In genomic region chr7:142474799-142475198, GRCm38 (mm10) we compare ENCODE assay signal across 10 mouse cellular contexts. TPM values are rescaled to one million over a fixed set of nuclear protein-coding genes. Genes with fewer than 3 reads are reported as not detected.
DNase-seq lines count a peak whose midpoint lies in the region; ATAC-seq and TF ChIP-seq lines count a peak whose summit lies in the region.
"Had no signal": no experiment of that assay in that cellular context is flagged by ENCODE, and none has a peak within 500 bp of the region (broad histone marks: within the 10 kb centered on the region; RNA-seq: fewer than 3 reads in every experiment).

No protein-coding gene starts in this region.

- no peaks in the 10 kb centered on the region for H3K36me3 ChIP-seq in kidney, embryonic 16.5 days (ENCODE audit: insufficient read depth, low read length)
- no peaks in the 10 kb centered on the region for H3K36me3 ChIP-seq in small intestine, adult 2 months (ENCODE audit: control insufficient read depth, insufficient read depth, low read length)

- no peak for DNase-seq in kidney, adult 9 months
- DNase-seq in gastrocnemius, postnatal 10 days: peak; percentile 41
- DNase-seq in heart, postnatal 4 days: peak; percentile 67
- no peak for DNase-seq in liver
- no peak for DNase-seq in spleen, postnatal 14 days (ENCODE audit: low spot score in 2 of 2)
- DNase-seq in adrenal gland, adult (ENCODE audit: inconsistent age in 2 of 2, low spot score in 1 of 2): no peak

- no peaks in the 10 kb centered on the region for H3K27me3 ChIP-seq in kidney, embryonic 16.5 days (ENCODE audit: insufficient read depth, low read length)
- no peaks in the 10 kb centered on the region for H3K27me3 ChIP-seq in small intestine, adult 2 months (ENCODE audit: control insufficient read depth, insufficient read depth, low read length)

- peak overlapping the region; percentile 59; the same call in 1 of the 2 replicates for H3K27ac ChIP-seq in kidney, embryonic 16.5 days (ENCODE audit: low read length)
- peak overlapping the region; percentile 62 for H3K27ac ChIP-seq in small intestine, adult 2 months (ENCODE audit: insufficient read depth, low read depth, low read length)

- no peak for TF ChIP-seq CTCF in small intestine, adult 2 months (IDR thresholded peaks at IDR 0.05; ENCODE audit: extremely low read depth, insufficient read length, insufficient replicate concordance, low read depth, low read length)

- H3K9ac ChIP-seq in kidney, embryonic 16.5 days (replicated peaks; ENCODE audit: low read length): peak overlapping the region; percentile 59

- peaks cover 65% of the 10 kb centered on the region for H3K4me1 ChIP-seq in kidney, embryonic 16.5 days (ENCODE audit: insufficient read depth, low read length)
- H3K4me1 ChIP-seq in small intestine, adult 2 months (ENCODE audit: control insufficient read depth, insufficient read depth, insufficient read length, low read length): no peaks in the 10 kb centered on the region; the same call in 1 of the 2 replicates

- H3K4me2 ChIP-seq in kidney, embryonic 16.5 days (replicated peaks; ENCODE audit: low read depth, low read length): peak overlapping the region; percentile 54

- ATAC-seq in kidney, embryonic 16.5 days (ENCODE audit: low FRiP score, low TSS enrichment): no peak

- TF ChIP-seq POLR2A in small intestine, adult 2 months (IDR thresholded peaks at IDR 0.05; ENCODE audit: low read depth, low read length): no peak

- H3K9me3 ChIP-seq in kidney, embryonic 16.5 days (ENCODE audit: low read length): no peaks in the 10 kb centered on the region

- H3K4me3 ChIP-seq in kidney, embryonic 16.5 days (ENCODE audit: low read length): peak overlapping the region; percentile 43
- peak overlapping the region; percentile 57 for H3K4me3 ChIP-seq in small intestine, adult 2 months (ENCODE audit: low read depth, low read length)

- WGBS in kidney, embryonic 16.5 days: 54% methylated on average over 14 of the region's 14 CpGs
- WGBS in small intestine, adult 2 months: 46% methylated on average over 14 of the region's 14 CpGs

RNA-seq across cellular contexts. Expression of gene Lsp1, which starts 14.2 kb away (rescaled TPM):
- polyA plus RNA-seq in kidney, embryonic 16.5 days (2015; fragmentation: Nextera tagmentation; extraction: Ambion mirVana): 141 and 156 TPM in 2 replicates
- 10 to 100 TPM; 14.4 to 24.4 TPM for total RNA-seq in gastrocnemius, postnatal 10 days (2021)
- total RNA-seq in heart, postnatal 4 days (2021): 100 to 1,000 TPM in 1 of 2 experiments, 10 to 100 TPM in 1; 93.3 to 108 TPM
- 29.4 and 48.0 TPM in 2 replicates for polyA plus RNA-seq in small intestine, adult 2 months (2012; rRNA removed)

RNA-seq across cellular contexts. Expression of gene Tnnt3, which starts 23.8 kb away (rescaled TPM):
- polyA plus RNA-seq in kidney, embryonic 16.5 days (2015; fragmentation: Nextera tagmentation; extraction: Ambion mirVana): 14.2 and 17.2 TPM in 2 replicates
- over 10,000 TPM; 17,146 to 18,824 TPM for total RNA-seq in gastrocnemius, postnatal 10 days (2021)
- 10 to 100 TPM in 1 of 2 experiments, under 1 TPM in 1; 0.98 to 10.9 TPM for total RNA-seq in heart, postnatal 4 days (2021)
- polyA plus RNA-seq in small intestine, adult 2 months (2012; rRNA removed): 0.10 TPM in 1 of 2 replicates, not detected in the other
- total RNA-seq: left cerebral cortex, postnatal 36 days had no signal

RNA-seq across cellular contexts. Expression of gene Tnni2, which starts 33.2 kb away (rescaled TPM):
- 11.9 and 12.0 TPM in 2 replicates for polyA plus RNA-seq in kidney, embryonic 16.5 days (2015; fragmentation: Nextera tagmentation; extraction: Ambion mirVana)
- over 10,000 TPM; 11,296 to 12,937 TPM for total RNA-seq in gastrocnemius, postnatal 10 days (2021)
- total RNA-seq in heart, postnatal 4 days (2021): 10 to 100 TPM in 1 of 2 experiments, 1 to 10 TPM in 1; 6.6 to 16.4 TPM
- polyA plus RNA-seq in small intestine, adult 2 months (2012; rRNA removed): 0.35 and 2.9 TPM in 2 replicates

RNA-seq across cellular contexts. Expression of gene Syt8, which starts 40.1 kb away (rescaled TPM):
- polyA plus RNA-seq in kidney, embryonic 16.5 days (2015; fragmentation: Nextera tagmentation; extraction: Ambion mirVana): 2.3 and 4.0 TPM in 2 replicates
- total RNA-seq in gastrocnemius, postnatal 10 days (2021): under 1 TPM in 1 of 2 experiments, not detected in 1; 0.36 TPM
- total RNA-seq in heart, postnatal 4 days (2021): not detected
- polyA plus RNA-seq in small intestine, adult 2 months (2012; rRNA removed): 1.4 and 66.8 TPM in 2 replicates
- total RNA-seq: left cerebral cortex, postnatal 36 days had no signal
- polyA plus RNA-seq: frontal cortex, adult 2 months had no signal

RNA-seq across cellular contexts. Expression of gene Mrpl23, which starts 57.7 kb away (rescaled TPM):
- polyA plus RNA-seq in kidney, embryonic 16.5 days (2015; fragmentation: Nextera tagmentation; extraction: Ambion mirVana): 24.4 and 24.6 TPM in 2 replicates
- 1 to 10 TPM; 6.4 to 7.2 TPM for total RNA-seq in gastrocnemius, postnatal 10 days (2021)
- 1 to 10 TPM; 3.7 to 6.4 TPM for total RNA-seq in heart, postnatal 4 days (2021)
- 4.8 and 10.5 TPM in 2 replicates for polyA plus RNA-seq in small intestine, adult 2 months (2012; rRNA removed)

Comparison
In these comparisons a context has a peak if more than half of its experiments do, and no peak if none do; other contexts are left out.
1. DNase-seq: peak in gastrocnemius, postnatal 10 days (single experiment) and heart, postnatal 4 days (single experiment); none in kidney, adult 9 months (single experiment), liver (single experiment), spleen, postnatal 14 days (0 of 2) and adrenal gland, adult (0 of 2).
2. RNA of gene Tnnt3, which starts 23.8 kb away (total RNA-seq): 17,146 to 18,824 TPM in gastrocnemius, postnatal 10 days; 0.98 to 10.9 TPM in heart, postnatal 4 days; every median in the first group is over 1,000 times any median in the second.
3. RNA of gene Tnni2, which starts 33.2 kb away (total RNA-seq): 11,296 to 12,937 TPM in gastrocnemius, postnatal 10 days; 6.6 to 16.4 TPM in heart, postnatal 4 days; every median in the first group is over 100 times any median in the second.